Mouse (Mus musculus): ENCODE measurements at regions not wholly inside any gene's neighbourhood (a gene's known extent, or its start where the extent isn't known, plus 50 kb on each side); places are given as distances from the start of the nearest gene placed in this dataset.

DNA sequence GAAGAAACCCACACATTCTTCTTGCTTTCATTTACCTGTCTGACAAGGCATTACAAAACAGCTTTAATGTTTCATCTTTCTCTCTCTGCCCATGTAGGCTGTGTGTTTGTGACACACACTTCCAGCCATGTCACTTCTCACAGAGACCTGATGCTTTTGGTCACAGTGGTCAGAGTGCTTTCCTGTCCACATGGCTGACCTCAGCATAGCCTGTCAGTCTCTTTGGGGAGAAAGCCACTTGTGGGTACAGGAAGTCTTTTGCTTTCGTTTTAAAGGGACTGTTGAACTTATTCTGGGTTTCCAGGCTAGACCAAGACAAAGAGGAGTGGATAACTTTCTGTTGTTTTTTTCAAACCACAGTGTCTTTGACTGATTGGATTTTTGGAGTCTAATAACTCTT is 77.0 kb upstream of the Bet1 start:
- TF ChIP-seq MEF2A (IDR thresholded peaks at IDR 0.05; ENCODE audit: borderline replicate concordance, low read depth, low read length) (no peak), EP300 (IDR thresholded peaks at IDR 0.05; ENCODE audit: low read length) (no peak), CTCF (conservative IDR thresholded peaks at IDR 0.05 in 1 of 2, IDR thresholded peaks at IDR 0.05 in 1 of 2; ENCODE audit: low read depth in 2 of 2, low read length in 2 of 2) (no peak), ETS1 (conservative IDR thresholded peaks at IDR 0.05; ENCODE audit: low read depth, low read length) (no peak), USF1 (IDR thresholded peaks at IDR 0.05; ENCODE audit: low read depth, low read length) (no peak), POLR2A (IDR thresholded peaks at IDR 0.05; ENCODE audit: low read depth, low read length) (no peak), USF2 (conservative IDR thresholded peaks at IDR 0.05; ENCODE audit: low read depth, low read length) (no peak), E2F4 (IDR thresholded peaks at IDR 0.05; ENCODE audit: insufficient replicate concordance, low read depth, low read length) (no peak)

All from CH12.LX (cell line).